Mouse (Mus musculus): ENCODE results near the gene Tcf7l2.

- TF ChIP-seq POLR2A (IDR thresholded peaks at IDR 0.05; ENCODE audit: extremely low read depth, insufficient read depth, low read length) (no peak), CTCF (IDR thresholded peaks at IDR 0.05; ENCODE audit: low read depth, low read length) (no peak)
These were observed 20.6 kb downstream of the Tcf7l2 start for GRCm38 (mm10) chr19:55762187-55762586.

Data from liver, adult 2 months (tissue).